Mouse (Mus musculus): ENCODE measurements around the gene Nipal3.

Nipal3 gene

DNA sequence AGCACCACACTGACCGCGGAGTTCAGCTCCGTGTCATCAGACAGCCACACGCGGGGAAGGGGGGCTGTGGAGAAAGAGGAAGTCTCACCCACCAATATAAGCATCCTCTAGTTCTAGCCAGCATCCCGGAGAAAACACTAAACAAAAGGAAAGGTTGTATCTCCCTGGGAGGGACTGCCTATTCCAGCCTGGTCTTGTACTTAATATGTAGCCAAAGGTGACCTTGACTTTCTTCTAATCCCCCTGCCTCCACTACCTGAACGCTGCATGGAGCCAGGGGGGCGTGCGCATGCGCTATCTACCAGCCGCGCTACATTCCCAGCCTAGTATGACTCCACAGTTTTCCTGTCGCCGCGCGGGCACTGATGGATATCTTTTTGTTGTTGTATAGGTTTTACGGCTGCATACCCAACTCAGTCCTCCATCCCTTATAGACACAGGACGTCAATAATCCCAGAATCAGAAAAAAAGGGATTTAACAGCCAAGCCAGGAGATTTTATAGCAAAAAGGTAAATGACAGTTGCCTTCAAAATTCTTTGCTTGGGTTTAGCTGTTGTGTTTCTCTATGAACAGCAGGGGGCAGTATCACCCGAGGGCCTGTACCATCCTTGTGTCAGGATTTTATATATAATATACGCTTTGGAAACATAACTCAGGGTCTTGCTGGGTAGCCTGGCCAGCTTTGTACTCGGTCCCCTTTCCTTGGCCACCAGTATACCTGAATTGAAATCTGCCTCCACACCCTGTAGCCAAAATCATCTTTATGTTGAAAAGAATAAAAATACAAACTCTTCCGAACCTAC, 12.9 kb upstream of the Nipal3 start:
- in situ Hi-C loops (cut with MboI, MseI) = no loop called here

DNA sequence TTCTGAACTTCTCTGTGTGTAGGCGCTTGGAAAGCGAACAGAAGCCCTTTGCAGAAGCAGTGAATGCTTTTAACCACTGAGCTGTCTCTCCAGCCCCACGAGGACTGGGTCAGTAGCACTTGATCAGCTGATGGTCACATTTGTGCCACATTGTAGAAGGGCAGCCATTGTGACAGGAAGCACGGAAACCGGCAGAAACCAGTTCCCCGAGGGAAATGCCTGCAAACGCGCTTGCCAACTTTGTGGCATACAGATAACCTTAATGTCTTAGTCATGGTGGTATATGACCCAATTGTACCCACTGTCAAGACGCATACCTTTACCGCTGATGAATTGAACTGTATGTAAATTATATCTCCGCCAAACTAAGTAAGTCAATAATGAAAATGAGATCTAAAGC, 11.0 kb upstream of the Nipal3 start:
- in situ Hi-C loops (cut with MboI, MseI) = no loop called here

- in situ Hi-C loops (cut with MboI, MseI) = no loop called here
Observed at GRCm38 (mm10) chr4:135501587-135501986, 6.7 kb upstream of the Nipal3 start.

DNA sequence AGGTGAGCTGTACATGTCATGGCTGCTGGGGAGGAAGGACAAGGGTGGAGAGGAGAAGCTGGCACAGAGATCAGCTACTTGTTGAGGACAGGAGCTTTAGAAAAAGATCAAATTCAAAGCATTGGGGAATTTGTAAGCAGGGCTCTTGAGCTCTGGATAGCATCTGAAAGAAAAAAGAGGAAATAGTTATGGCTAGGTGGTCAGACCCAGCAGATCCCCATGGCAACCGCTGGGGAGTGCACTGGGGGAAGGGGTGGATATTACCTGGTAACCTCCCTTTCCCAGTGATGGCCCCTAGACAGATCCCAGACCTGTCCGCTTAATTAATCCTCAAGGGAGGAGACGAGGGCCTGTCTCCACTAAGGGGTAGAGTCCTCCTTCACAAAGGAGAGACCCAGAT, 5.0 kb upstream of the Nipal3 start:
- in situ Hi-C loops (cut with MboI, MseI) = no loop called here

DNA sequence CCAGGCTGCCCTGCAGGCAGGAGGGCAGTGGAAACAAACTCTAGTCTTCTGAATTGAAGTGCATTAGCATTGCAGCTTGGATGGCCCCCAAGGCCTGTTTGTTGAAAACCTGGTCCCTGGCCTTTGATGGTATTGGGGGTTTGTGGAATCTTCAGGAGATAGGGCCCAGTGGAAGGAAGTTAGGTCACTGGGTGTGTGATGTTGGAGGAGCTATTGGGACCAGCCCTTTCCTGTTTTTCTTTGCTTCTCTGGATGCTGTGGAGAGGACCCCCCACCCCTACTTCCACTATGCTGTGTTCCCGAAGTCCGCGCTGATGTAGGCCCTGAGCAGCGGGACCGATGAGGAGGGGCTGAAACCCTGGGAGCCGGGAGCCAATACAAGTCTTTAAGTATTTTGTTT, 3.3 kb upstream of the Nipal3 start:
- in situ Hi-C loops (cut with MboI, MseI) = no loop called here

- in situ Hi-C loops (cut with MboI, MseI) = no loop called here
Observed at GRCm38 (mm10) chr4:135495810-135496209, 972 bp upstream of the Nipal3 start.

- in situ Hi-C loops (cut with MboI, MseI) = no loop called here
Observed at GRCm38 (mm10) chr4:135495397-135495791, 556 bp upstream of the Nipal3 start.

GRCm38 (mm10) chr4:135493691-135494520, 932 bp downstream of the Nipal3 start:
- in situ Hi-C loops (cut with MboI, MseI) = loop anchor here (5.0 kb wide), 1 partner anchor 42 kb away; no protein-coding TSS in a partner anchor

- in situ Hi-C loops (cut with MboI, MseI) = loop anchor here (5.0 kb wide), 1 partner anchor 41 kb away; no protein-coding TSS in a partner anchor
Observed at GRCm38 (mm10) chr4:135493271-135493670, 1.6 kb downstream of the Nipal3 start.

- in situ Hi-C loops (cut with MboI, MseI) = no loop called here
Observed at GRCm38 (mm10) chr4:135489256-135489655, 5.6 kb downstream of the Nipal3 start.

DNA sequence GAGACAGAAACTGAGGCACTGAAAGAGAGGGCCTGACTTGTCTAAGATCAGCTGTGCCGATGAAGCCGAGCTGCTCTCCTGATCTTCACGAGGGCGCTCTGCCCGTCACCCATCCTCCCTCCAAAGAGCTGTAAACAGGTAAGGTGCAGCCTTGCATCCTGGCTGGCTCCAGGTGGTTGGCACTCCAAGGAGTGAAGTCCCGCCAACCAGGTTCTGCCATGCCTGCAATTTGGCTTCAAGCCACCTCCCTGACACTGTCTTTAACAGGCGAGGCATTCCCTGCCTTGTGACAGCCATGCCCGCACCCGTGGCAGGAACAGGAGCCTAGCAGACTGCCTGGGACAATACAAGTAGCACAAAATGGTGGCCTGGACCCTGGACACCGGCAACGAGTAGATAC, 8.5 kb downstream of the Nipal3 start:
- in situ Hi-C loops (cut with MboI, MseI) = no loop called here

DNA sequence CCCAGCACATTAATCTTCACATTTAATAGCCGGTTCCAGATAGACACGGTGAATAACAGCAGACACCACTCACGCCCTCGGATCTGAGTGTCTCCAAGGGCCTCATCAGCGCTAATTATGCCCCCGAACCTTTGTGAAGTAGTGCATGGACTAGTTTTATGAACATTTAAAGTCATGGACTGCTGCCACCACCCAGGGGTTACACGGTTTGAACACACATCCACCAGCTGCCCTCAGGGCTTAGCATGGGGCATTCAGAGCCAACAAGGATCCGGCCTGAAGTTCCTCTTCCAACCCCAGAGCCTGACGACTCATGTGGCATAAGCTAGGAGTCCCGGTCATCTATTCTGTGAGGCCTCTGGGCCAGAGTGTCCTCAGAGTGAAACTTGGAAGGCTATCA, 9.8 kb downstream of the Nipal3 start:
- in situ Hi-C loops (cut with MboI, MseI) = no loop called here

DNA sequence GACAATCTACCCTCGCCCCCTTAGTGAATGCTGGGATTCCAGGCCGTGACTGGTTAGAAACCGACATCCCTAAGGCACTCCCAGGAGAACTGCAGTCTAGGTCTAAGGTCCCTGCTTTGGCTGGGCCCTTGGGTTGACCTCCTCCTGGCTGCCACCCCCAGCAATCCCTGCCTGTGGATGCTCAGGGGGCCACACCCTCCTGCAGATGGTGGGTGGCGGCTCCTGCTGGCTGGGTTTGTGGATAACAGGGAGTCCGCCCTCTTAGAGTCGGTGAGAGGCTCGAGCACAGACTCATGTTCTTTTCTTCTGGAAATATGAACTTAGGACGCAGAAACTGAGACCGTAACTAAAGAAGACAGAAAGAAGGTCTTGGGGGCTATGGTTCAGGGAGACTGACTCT, 14.5 kb downstream of the Nipal3 start:
- in situ Hi-C loops (cut with MboI, MseI) = loop anchor here (5.0 kb wide), 1 partner anchor 98 kb away; no protein-coding TSS in a partner anchor

GRCm38 (mm10) chr4:135477851-135478250, 17.0 kb downstream of the Nipal3 start:
- in situ Hi-C loops (cut with MboI, MseI) = no loop called here

DNA sequence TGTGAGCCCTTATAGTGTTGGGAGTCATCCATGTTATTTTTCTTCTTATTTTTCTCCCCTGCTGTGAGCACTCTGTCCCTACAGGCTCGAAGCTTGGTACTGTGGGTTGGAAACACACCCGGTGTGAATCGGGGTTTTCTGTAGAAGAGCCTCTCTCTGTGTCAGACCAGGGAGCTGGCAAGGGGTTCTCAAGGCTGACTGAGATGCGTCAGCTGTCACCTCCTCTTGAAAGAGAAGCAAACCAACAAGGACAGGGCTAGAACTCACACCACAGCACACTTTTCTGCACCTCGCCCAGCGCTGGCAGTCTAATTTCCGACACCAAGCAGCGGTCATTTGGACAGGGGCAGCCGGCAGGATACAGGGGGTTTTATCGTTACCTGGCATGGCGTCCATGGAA, 31.4 kb downstream of the Nipal3 start:
- in situ Hi-C loops (cut with MboI, MseI) = no loop called here

GRCm38 (mm10) chr4:135453572-135453971, 41.3 kb downstream of the Nipal3 start:
- in situ Hi-C loops (cut with MboI, MseI) = loop anchor here (5.0 kb wide), 1 partner anchor 39 kb away; the partner anchor contains the start of gene Stpg1

DNA sequence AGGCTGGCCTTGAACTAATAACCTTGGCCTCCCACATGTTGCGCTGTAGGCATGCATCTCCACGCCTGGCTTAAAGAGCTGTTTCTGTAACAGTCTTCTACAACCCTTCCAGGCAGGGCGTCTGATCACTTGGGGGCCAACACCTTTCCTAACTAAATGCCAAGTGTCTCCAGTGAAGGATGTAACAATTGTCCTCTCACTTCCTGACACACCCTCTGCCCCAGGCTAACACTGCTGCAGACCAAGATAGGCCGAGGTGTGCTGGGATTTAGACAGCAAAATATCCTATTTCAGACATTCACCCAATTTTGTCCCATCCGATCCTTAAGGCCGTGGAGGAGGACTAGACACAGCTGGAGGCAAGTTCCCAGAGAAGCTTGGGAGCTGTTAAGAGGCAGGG, 41.7 kb downstream of the Nipal3 start:
- in situ Hi-C loops (cut with MboI, MseI) = loop anchor here (5.0 kb wide), 1 partner anchor 39 kb away; the partner anchor contains the start of gene Stpg1

DNA sequence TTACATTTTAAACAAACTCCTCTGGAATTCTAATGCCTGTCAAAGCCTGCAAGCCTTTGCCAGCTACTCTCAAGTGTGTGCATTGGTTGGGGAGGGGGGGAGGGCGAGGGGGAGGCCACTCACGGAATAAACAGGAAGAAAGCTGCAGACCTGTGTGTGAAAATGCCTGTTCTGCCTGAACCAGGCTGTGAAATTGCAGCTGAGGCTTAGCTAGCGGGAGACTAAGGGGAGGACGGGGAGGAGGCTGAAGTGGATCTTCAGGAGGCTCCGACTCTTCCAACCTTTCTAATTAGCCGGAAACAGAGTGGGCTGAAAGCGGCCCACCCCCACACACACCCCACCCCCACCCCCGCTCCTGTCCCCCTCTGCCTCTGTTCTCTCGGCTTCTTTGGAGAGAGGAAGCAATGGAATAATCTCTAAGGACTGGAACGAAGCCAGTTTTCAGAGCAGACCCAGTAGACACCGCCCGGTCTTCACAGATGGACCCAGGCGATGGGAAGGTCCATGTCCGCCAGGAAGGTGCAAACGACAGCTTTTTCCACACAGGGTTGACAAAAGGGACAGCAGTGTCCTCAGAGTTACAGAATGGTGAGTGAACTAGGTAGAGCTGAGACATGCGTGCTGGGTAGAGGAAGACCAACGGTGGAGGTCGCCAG, 43.4 kb downstream of the Nipal3 start:
- in situ Hi-C loops (cut with MboI, MseI) = loop anchor here (5.0 kb wide), 1 partner anchor 41 kb away; the partner anchor contains the start of gene Stpg1

- in situ Hi-C loops (cut with MboI, MseI) = no loop called here
Observed at GRCm38 (mm10) chr4:135442473-135442872, 52.4 kb downstream of the Nipal3 start.

GRCm38 (mm10) chr4:135439904-135440522, 54.8 kb downstream of the Nipal3 start:
- in situ Hi-C loops (cut with MboI, MseI) = loop anchor here (10.0 kb wide), 1 partner anchor 1805 kb away; no protein-coding TSS in a partner anchor

- in situ Hi-C loops (cut with MboI, MseI) = loop anchor here (10.0 kb wide), 1 partner anchor 1804 kb away; no protein-coding TSS in a partner anchor
Observed at GRCm38 (mm10) chr4:135439188-135439647, 55.6 kb downstream of the Nipal3 start.

All from regulatory T cell (primary cell).